Mouse (Mus musculus): ENCODE data around the gene Utp14b.

DNA sequence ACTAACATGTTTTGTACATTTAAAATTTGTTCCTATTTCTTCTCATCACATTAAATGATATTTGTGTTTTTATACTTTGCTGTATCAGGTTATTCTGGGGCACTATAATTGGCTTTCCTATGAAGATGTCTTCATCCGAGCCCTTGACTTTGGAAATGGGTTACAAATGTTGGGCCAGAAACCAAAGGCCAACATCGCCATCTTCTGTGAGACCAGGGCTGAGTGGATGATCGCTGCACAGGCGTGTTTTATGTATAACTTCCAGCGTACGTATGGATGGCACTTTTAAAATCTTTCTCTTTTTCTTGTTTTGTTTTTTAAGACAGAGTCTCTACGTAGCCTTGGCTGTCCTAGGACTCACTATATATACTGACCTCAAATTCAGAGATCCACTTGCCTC, 30.3 kb downstream of the Utp14b start:
- TF ChIP-seq HCFC1 (IDR thresholded peaks at IDR 0.05; ENCODE audit: low read depth, low read length): no peak
- no peak for TF ChIP-seq CTCF (IDR thresholded peaks at IDR 0.05 in 2 of 3, conservative IDR thresholded peaks at IDR 0.05 in 1 of 3; ENCODE audit: control insufficient read depth in 1 of 3, insufficient read depth in 1 of 3, low read depth in 2 of 3, low read length in 3 of 3, poor library complexity in 1 of 3, severe bottlenecking in 1 of 3)
- TF ChIP-seq BHLHE40 (IDR thresholded peaks at IDR 0.05; ENCODE audit: borderline replicate concordance, low read depth, low read length): no peak
- TF ChIP-seq E2F4 (IDR thresholded peaks at IDR 0.05; ENCODE audit: borderline replicate concordance, low read depth, low read length): no peak
- TF ChIP-seq GATA1 (IDR thresholded peaks at IDR 0.05; ENCODE audit: low read depth, low read length): no peak
- no peak for TF ChIP-seq ZC3H11A (IDR thresholded peaks at IDR 0.05; ENCODE audit: low read depth, low read length)
- TF ChIP-seq MYC (IDR thresholded peaks at IDR 0.05; ENCODE audit: low read depth, low read length): no peak
- no peak for TF ChIP-seq CHD1 (IDR thresholded peaks at IDR 0.05; ENCODE audit: low read depth, low read length)
- no peak for TF ChIP-seq KAT2A (conservative IDR thresholded peaks at IDR 0.05; ENCODE audit: low read depth, low read length)
- no peak for TF ChIP-seq POLR2A (IDR thresholded peaks at IDR 0.05; ENCODE audit: control insufficient read depth in 1 of 2, insufficient read depth in 1 of 2, low read depth in 1 of 2, low read length in 2 of 2, poor library complexity in 1 of 2)

Data from MEL (cell line).